Mouse (Mus musculus): ENCODE results near the gene Gata1. TPM values are rescaled to one million over a fixed set of nuclear protein-coding genes. Genes with fewer than 3 reads are reported as not detected.
"Not testable (repeated sequence)": the region's sequence is repeated elsewhere in the genome, so short reads cannot be mapped to it uniquely, and the experiment has no call there.

The Gata1 gene
- polyA plus RNA-seq, 1 experiment from 2014 or later: 0.86 TPM

DNA sequence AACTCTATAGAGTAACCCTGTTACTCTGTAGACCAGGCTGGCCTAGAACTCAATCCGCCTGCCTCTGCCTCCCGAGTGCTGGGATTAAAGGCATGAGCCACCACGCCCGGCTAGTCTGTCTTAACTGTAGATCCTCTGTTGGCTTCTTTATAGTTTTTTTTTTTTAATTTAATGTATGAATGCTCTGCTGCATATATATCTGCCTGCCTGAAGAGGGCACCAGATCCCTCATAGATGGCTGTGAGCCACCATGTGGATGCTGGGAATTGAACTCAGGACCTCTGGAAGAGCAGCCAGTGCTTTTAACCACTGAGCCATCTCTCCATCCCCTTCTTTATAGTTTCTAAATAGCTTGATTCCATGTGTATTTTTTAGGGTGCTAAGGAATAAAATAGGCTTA is 31.5 kb upstream of the Gata1 start:
- not testable (repeated sequence) for H3K27ac ChIP-seq (replicated peaks; ENCODE audit: low read depth, low read length); H3K4me3 ChIP-seq (ENCODE audit: low read depth, low read length); H3K27me3 ChIP-seq (replicated peaks; ENCODE audit: control insufficient read depth, insufficient read depth, low read length); ATAC-seq (ENCODE audit: low read depth); H3K9ac ChIP-seq (ENCODE audit: low read depth, low read length); DNase-seq (ENCODE audit: low spot score); H3K4me2 ChIP-seq (ENCODE audit: low read depth, low read length); H3K4me1 ChIP-seq (ENCODE audit: control insufficient read depth, insufficient read depth, low read length); H3K9me3 ChIP-seq (ENCODE audit: control insufficient read depth, low read length); H3K36me3 ChIP-seq (ENCODE audit: control insufficient read depth, insufficient read depth, low read length)
- WGBS: 86% methylated on average over 4 of the region's 4 CpGs

- Histone ChIP-seq H3K4me3 (ENCODE audit: low read depth, low read length) (no peak overlapping the region), H3K27ac (replicated peaks; ENCODE audit: low read depth, low read length) (no peak overlapping the region), H3K9ac (ENCODE audit: low read depth, low read length) (no peak overlapping the region), H3K27me3 (replicated peaks; ENCODE audit: control insufficient read depth, insufficient read depth, low read length) (no peaks in the 10 kb centered on the region), H3K36me3 (ENCODE audit: control insufficient read depth, insufficient read depth, low read length) (no peaks in the 10 kb centered on the region), H3K4me2 (ENCODE audit: low read depth, low read length) (no peak overlapping the region), H3K4me1 (ENCODE audit: control insufficient read depth, insufficient read depth, low read length) (no peaks in the 10 kb centered on the region), H3K9me3 (ENCODE audit: control insufficient read depth, low read length) (no peaks in the 10 kb centered on the region)
- ATAC-seq (ENCODE audit: low read depth): no peak
- DNase-seq (ENCODE audit: low spot score): no peak
- 41% methylated on average over 5 of the region's 5 CpGs for WGBS
Measured at GRCm38 (mm10) chrX:8008543-8008942, 30.7 kb upstream of the Gata1 start.

GRCm38 (mm10) chrX:8002971-8003370 is 25.1 kb upstream of the Gata1 start:
- DNase-seq (ENCODE audit: low spot score) (no peak), ATAC-seq (ENCODE audit: low read depth) (no peak)
- Histone ChIP-seq H3K27me3 (replicated peaks; ENCODE audit: control insufficient read depth, insufficient read depth, low read length) (no peaks in the 10 kb centered on the region), H3K4me2 (ENCODE audit: low read depth, low read length) (no peak overlapping the region), H3K36me3 (ENCODE audit: control insufficient read depth, insufficient read depth, low read length) (no peaks in the 10 kb centered on the region), H3K9me3 (ENCODE audit: control insufficient read depth, low read length) (no peaks in the 10 kb centered on the region), H3K4me1 (ENCODE audit: control insufficient read depth, insufficient read depth, low read length) (no peaks in the 10 kb centered on the region), H3K27ac (replicated peaks; ENCODE audit: low read depth, low read length) (no peak overlapping the region), H3K9ac (ENCODE audit: low read depth, low read length) (no peak overlapping the region), H3K4me3 (ENCODE audit: low read depth, low read length) (no peak overlapping the region)
- 57% methylated on average over 4 of the region's 4 CpGs for WGBS

GRCm38 (mm10) chrX:8002001-8002400 is 24.1 kb upstream of the Gata1 start:
- Histone ChIP-seq H3K4me3 (ENCODE audit: low read depth, low read length) (no peak overlapping the region), H3K9me3 (ENCODE audit: control insufficient read depth, low read length) (no peaks in the 10 kb centered on the region), H3K4me2 (ENCODE audit: low read depth, low read length) (no peak overlapping the region), H3K9ac (ENCODE audit: low read depth, low read length) (no peak overlapping the region), H3K36me3 (ENCODE audit: control insufficient read depth, insufficient read depth, low read length) (no peaks in the 10 kb centered on the region), H3K27me3 (replicated peaks; ENCODE audit: control insufficient read depth, insufficient read depth, low read length) (no peaks in the 10 kb centered on the region), H3K4me1 (ENCODE audit: control insufficient read depth, insufficient read depth, low read length) (no peaks in the 10 kb centered on the region), H3K27ac (replicated peaks; ENCODE audit: low read depth, low read length) (no peak overlapping the region)
- ATAC-seq (ENCODE audit: low read depth) (no peak), DNase-seq (ENCODE audit: low spot score) (no peak)
- WGBS: 25% methylated on average over 5 of the region's 5 CpGs

- H3K27me3 ChIP-seq (replicated peaks; ENCODE audit: control insufficient read depth, insufficient read depth, low read length): no peaks in the 10 kb centered on the region
- no peak overlapping the region for H3K4me2 ChIP-seq (ENCODE audit: low read depth, low read length)
- no peak overlapping the region for H3K4me3 ChIP-seq (ENCODE audit: low read depth, low read length)
- no peak overlapping the region for H3K9ac ChIP-seq (ENCODE audit: low read depth, low read length)
- ATAC-seq (ENCODE audit: low read depth): no peak
- H3K27ac ChIP-seq (replicated peaks; ENCODE audit: low read depth, low read length): no peak overlapping the region
- 75% methylated on average over 3 of the region's 3 CpGs for WGBS
- no peaks in the 10 kb centered on the region for H3K9me3 ChIP-seq (ENCODE audit: control insufficient read depth, low read length)
- no peaks in the 10 kb centered on the region for H3K36me3 ChIP-seq (ENCODE audit: control insufficient read depth, insufficient read depth, low read length)
- no peak for DNase-seq (ENCODE audit: low spot score)
- H3K4me1 ChIP-seq (ENCODE audit: control insufficient read depth, insufficient read depth, low read length): no peaks in the 10 kb centered on the region
Measured at GRCm38 (mm10) chrX:8000546-8001192, 22.8 kb upstream of the Gata1 start.

DNA sequence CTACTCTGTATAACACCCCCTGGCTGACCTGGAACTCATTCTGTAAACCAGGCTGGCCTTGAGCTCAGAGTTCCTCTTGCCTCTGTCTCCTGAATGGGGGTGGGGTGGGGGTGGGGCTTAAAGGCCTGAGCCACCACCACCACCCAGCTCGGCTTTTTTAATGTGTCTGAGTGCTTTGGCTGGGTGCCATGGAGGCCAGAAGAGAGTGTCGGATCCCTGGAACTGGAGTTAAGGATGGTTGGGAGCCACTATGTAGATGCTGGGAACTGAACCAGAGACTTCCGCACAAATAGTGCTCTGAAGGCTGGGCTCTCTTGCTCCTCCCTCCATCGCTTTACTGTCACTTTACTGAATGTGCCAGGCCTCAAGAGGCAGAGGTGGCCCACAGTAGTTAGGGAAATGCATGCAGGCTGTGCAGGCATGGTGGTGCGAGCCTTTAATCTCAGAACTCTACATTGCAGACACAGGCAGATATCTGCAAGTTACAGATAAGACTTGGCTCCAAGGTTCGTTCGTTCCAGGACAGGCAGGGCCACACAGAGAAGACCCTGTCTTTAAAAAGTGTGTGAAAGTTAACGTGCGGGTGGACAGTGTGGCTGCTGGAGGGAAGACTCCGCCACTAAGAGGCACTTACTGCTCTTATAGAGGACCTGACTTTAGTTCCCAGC is 15.3 kb upstream of the Gata1 start:
- DNase-seq (ENCODE audit: low spot score): no peak
- Histone ChIP-seq H3K36me3 (ENCODE audit: control insufficient read depth, insufficient read depth, low read length) (no peaks in the 10 kb centered on the region), H3K4me1 (ENCODE audit: control insufficient read depth, insufficient read depth, low read length) (no peaks in the 10 kb centered on the region), H3K9me3 (ENCODE audit: control insufficient read depth, low read length) (no peaks in the 10 kb centered on the region), H3K4me3 (ENCODE audit: low read depth, low read length) (no peak overlapping the region), H3K27ac (replicated peaks; ENCODE audit: low read depth, low read length) (no peak overlapping the region), H3K9ac (ENCODE audit: low read depth, low read length) (no peak overlapping the region), H3K4me2 (ENCODE audit: low read depth, low read length) (no peak overlapping the region), H3K27me3 (replicated peaks; ENCODE audit: control insufficient read depth, insufficient read depth, low read length) (no peaks in the 10 kb centered on the region)
- ATAC-seq (ENCODE audit: low read depth): no peak
- 76% methylated on average over 10 of the region's 10 CpGs for WGBS

DNA sequence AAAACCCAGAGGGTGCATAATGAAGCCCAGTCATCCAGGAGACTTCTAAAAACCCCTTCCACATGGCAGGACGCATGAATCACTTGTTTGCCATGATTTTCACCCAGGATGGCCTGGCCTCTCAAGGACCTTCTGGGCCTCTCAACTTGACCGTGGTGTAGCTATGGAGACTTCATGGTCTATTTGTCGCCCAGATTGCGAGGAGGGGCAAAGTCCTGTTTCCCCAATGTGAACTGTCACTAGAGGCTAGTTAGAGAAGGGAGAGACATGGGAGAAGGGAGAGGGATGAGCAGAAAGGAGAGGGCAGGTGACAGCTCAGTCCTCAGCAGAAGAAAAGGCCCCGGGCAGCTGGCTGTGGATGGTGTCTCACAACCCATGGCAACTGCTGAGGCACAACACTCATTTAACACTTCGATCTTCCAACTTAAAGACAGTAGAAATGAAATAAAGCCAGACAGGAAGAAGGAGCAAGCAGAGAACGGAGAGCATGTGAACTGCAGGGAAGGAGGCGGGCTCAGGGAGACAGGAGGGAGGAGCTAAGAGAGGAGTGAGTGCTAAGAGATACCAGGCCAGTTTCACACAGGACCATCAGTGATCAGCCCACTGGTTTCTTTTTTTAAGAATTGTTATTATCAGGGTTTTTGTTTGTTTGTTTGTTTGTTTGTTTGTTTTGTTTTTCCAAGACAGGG is 14.7 kb upstream of the Gata1 start:
- no peak overlapping the region for H3K9ac ChIP-seq (ENCODE audit: low read depth, low read length)
- no peak overlapping the region for H3K27ac ChIP-seq (replicated peaks; ENCODE audit: low read depth, low read length)
- no peak overlapping the region for H3K4me3 ChIP-seq (ENCODE audit: low read depth, low read length)
- no peaks in the 10 kb centered on the region for H3K27me3 ChIP-seq (replicated peaks; ENCODE audit: control insufficient read depth, insufficient read depth, low read length)
- ATAC-seq (ENCODE audit: low read depth) (no peak), DNase-seq (ENCODE audit: low spot score) (no peak)
- H3K36me3 ChIP-seq (ENCODE audit: control insufficient read depth, insufficient read depth, low read length): no peaks in the 10 kb centered on the region
- H3K4me1 ChIP-seq (ENCODE audit: control insufficient read depth, insufficient read depth, low read length): no peaks in the 10 kb centered on the region
- 53% methylated on average over 8 of the region's 8 CpGs for WGBS
- H3K4me2 ChIP-seq (ENCODE audit: low read depth, low read length): no peak overlapping the region
- no peaks in the 10 kb centered on the region for H3K9me3 ChIP-seq (ENCODE audit: control insufficient read depth, low read length)

- no peak overlapping the region for H3K9ac ChIP-seq (ENCODE audit: low read depth, low read length)
- WGBS: 87% methylated on average over 7 of the region's 7 CpGs
- no peaks in the 10 kb centered on the region for H3K4me1 ChIP-seq (ENCODE audit: control insufficient read depth, insufficient read depth, low read length)
- H3K4me2 ChIP-seq (ENCODE audit: low read depth, low read length): no peak overlapping the region
- no peak overlapping the region for H3K27ac ChIP-seq (replicated peaks; ENCODE audit: low read depth, low read length)
- H3K36me3 ChIP-seq (ENCODE audit: control insufficient read depth, insufficient read depth, low read length): no peaks in the 10 kb centered on the region
- no peaks in the 10 kb centered on the region for H3K27me3 ChIP-seq (replicated peaks; ENCODE audit: control insufficient read depth, insufficient read depth, low read length)
- no peaks in the 10 kb centered on the region for H3K9me3 ChIP-seq (ENCODE audit: control insufficient read depth, low read length)
- DNase-seq (ENCODE audit: low spot score) (no peak), ATAC-seq (ENCODE audit: low read depth) (no peak)
- H3K4me3 ChIP-seq (ENCODE audit: low read depth, low read length): no peak overlapping the region
Measured at GRCm38 (mm10) chrX:7981368-7981767, 3.5 kb upstream of the Gata1 start.
